ENCODE assay signal across 9 mouse cellular contexts in genomic region chr8:84042948-84043342, GRCm38 (mm10). TPM values are rescaled to one million over a fixed set of nuclear protein-coding genes. Genes with fewer than 3 reads are reported as not detected.
DNase-seq lines count a peak whose midpoint lies in the region; ATAC-seq and TF ChIP-seq lines count a peak whose summit lies in the region.
"Had no signal": no experiment of that assay in that cellular context is flagged by ENCODE, and none has a peak within 500 bp of the region (broad histone marks: within the 10 kb centered on the region; RNA-seq: fewer than 3 reads in every experiment).

No protein-coding gene starts in this region.

- H3K9ac ChIP-seq in forebrain, postnatal 0 days: no peak overlapping the region
- H3K9ac ChIP-seq in liver, embryonic 11.5 days (ENCODE audit: low read depth, low read length): no peak overlapping the region

- DNase-seq in forebrain, embryonic 10.5 days (ENCODE audit: extremely low spot score, low spot score): no peak
- DNase-seq in forebrain, postnatal 0 days: no peak
- DNase-seq in thymus, postnatal 4 days: peak; percentile 44
- no peak for DNase-seq in thymus, postnatal 14 days
- no peak for DNase-seq in liver, embryonic 11.5 days (ENCODE audit: low spot score)
- no peak for DNase-seq in T-cell, adult 2 months (ENCODE audit: low spot score)
- DNase-seq in gastrocnemius, postnatal 25 days: no peak
- no peak for DNase-seq in layer of hippocampus, adult 9-10 months (ENCODE audit: low spot score)

- TF ChIP-seq CTCF in forebrain, postnatal 0 days (IDR thresholded peaks at IDR 0.05; ENCODE audit: low read depth): no peak

- H3K27me3 ChIP-seq in forebrain, embryonic 10.5 days (ENCODE audit: poor library complexity, severe bottlenecking): peaks cover 89% of the 10 kb centered on the region
- peaks cover 34% of the 10 kb centered on the region for H3K27me3 ChIP-seq in forebrain, postnatal 0 days (ENCODE audit: insufficient read depth, low read length)
- H3K27me3 ChIP-seq in liver, embryonic 11.5 days (replicated peaks; ENCODE audit: control insufficient read depth, insufficient read depth, low read length): peaks cover 51% of the 10 kb centered on the region

- peaks cover 3% of the 10 kb centered on the region; the same call in 1 of the 2 replicates for H3K9me3 ChIP-seq in forebrain, embryonic 10.5 days
- H3K9me3 ChIP-seq in forebrain, postnatal 0 days (ENCODE audit: low read length): no peaks in the 10 kb centered on the region
- no peaks in the 10 kb centered on the region for H3K9me3 ChIP-seq in liver, embryonic 11.5 days (ENCODE audit: control insufficient read depth, low read length)

- H3K36me3 ChIP-seq in forebrain, embryonic 10.5 days (replicated peaks): no peaks in the 10 kb centered on the region
- no peaks in the 10 kb centered on the region for H3K36me3 ChIP-seq in forebrain, postnatal 0 days (ENCODE audit: insufficient read depth)
- H3K36me3 ChIP-seq in liver, embryonic 11.5 days (ENCODE audit: control insufficient read depth, insufficient read depth, low read length): no peaks in the 10 kb centered on the region

- peaks cover 30% of the 10 kb centered on the region for H3K4me1 ChIP-seq in forebrain, embryonic 10.5 days
- H3K4me1 ChIP-seq in forebrain, postnatal 0 days (ENCODE audit: insufficient read depth): peaks cover 6% of the 10 kb centered on the region; the same call in 1 of the 2 replicates
- H3K4me1 ChIP-seq in liver, embryonic 11.5 days (replicated peaks; ENCODE audit: control insufficient read depth, insufficient read depth, low read length): no peaks in the 10 kb centered on the region; the same call in 1 of the 2 replicates

- ATAC-seq in forebrain, postnatal 0 days: no peak
- no peak for ATAC-seq in liver, embryonic 11.5 days (replicated peaks; ENCODE audit: low FRiP score)

- 40% methylated on average over 12 of the region's 12 CpGs for WGBS in forebrain, embryonic 10.5 days
- 39% methylated on average over 12 of the region's 12 CpGs for WGBS in forebrain, postnatal 0 days
- WGBS in liver, embryonic 11.5 days: 35% methylated on average over 12 of the region's 12 CpGs

- H3K27ac ChIP-seq in forebrain, embryonic 10.5 days: no peak overlapping the region
- H3K27ac ChIP-seq in forebrain, postnatal 0 days (ENCODE audit: low read depth, low read length): no peak overlapping the region
- no peak overlapping the region for H3K27ac ChIP-seq in liver, embryonic 11.5 days (ENCODE audit: low read depth, low read length)

- H3K4me3 ChIP-seq in forebrain, embryonic 10.5 days: peak overlapping the region; percentile 50
- no peak overlapping the region for H3K4me3 ChIP-seq in forebrain, postnatal 0 days (ENCODE audit: low read depth, low read length)
- peak overlapping the region; percentile 47 for H3K4me3 ChIP-seq in liver, embryonic 11.5 days (ENCODE audit: low read depth, low read length)

- no peak overlapping the region for H3K4me2 ChIP-seq in forebrain, postnatal 0 days (ENCODE audit: low read depth)
- H3K4me2 ChIP-seq in liver, embryonic 11.5 days: peak overlapping the region; percentile 69

RNA-seq across cellular contexts. Expression of gene Il27ra, which starts 0.6 kb away (rescaled TPM):
- 0.12 and 0.30 TPM in 2 replicates for polyA plus RNA-seq in forebrain, embryonic 10.5 days (2016; fragmentation: Nextera tagmentation; extraction: Ambion mirVana)
- 0.31 and 0.86 TPM in 2 replicates for total RNA-seq in forebrain, postnatal 0 days (2014; rRNA removed)
- 0.29 and 0.45 TPM in 2 replicates for polyA plus RNA-seq in forebrain, postnatal 0 days (2015; fragmentation: Nextera tagmentation; extraction: Ambion mirVana)
- 1.8 and 3.1 TPM in 2 replicates for polyA plus RNA-seq in liver, embryonic 11.5 days (2014; fragmentation: Nextera tagmentation; extraction: Ambion mirVana)
- 1 to 10 TPM in 1 of 2 experiments, under 1 TPM in 1; 0.69 to 1.2 TPM for total RNA-seq in gastrocnemius, postnatal 25 days (2021)

RNA-seq across cellular contexts. Expression of gene Rln3, which starts 1.9 kb away (rescaled TPM):
- polyA plus RNA-seq in forebrain, embryonic 10.5 days (2016; fragmentation: Nextera tagmentation; extraction: Ambion mirVana): not detected in 2 replicates
- 0.33 TPM in 1 of 2 replicates, not detected in the other for total RNA-seq in forebrain, postnatal 0 days (2014; rRNA removed)
- polyA plus RNA-seq in forebrain, postnatal 0 days (2015; fragmentation: Nextera tagmentation; extraction: Ambion mirVana): not detected in 2 replicates
- 0.42 TPM in 1 of 2 replicates, not detected in the other for polyA plus RNA-seq in liver, embryonic 11.5 days (2014; fragmentation: Nextera tagmentation; extraction: Ambion mirVana)
- total RNA-seq in gastrocnemius, postnatal 25 days (2021): not detected
- total RNA-seq: neutrophil, adult 5-6 weeks had no signal

RNA-seq across cellular contexts. Expression of gene Palm3, which starts 21.7 kb away (rescaled TPM):
- polyA plus RNA-seq in forebrain, embryonic 10.5 days (2016; fragmentation: Nextera tagmentation; extraction: Ambion mirVana): 7.8 and 8.2 TPM in 2 replicates
- 2.7 and 5.4 TPM in 2 replicates for total RNA-seq in forebrain, postnatal 0 days (2014; rRNA removed)
- polyA plus RNA-seq in forebrain, postnatal 0 days (2015; fragmentation: Nextera tagmentation; extraction: Ambion mirVana): 2.8 and 4.3 TPM in 2 replicates
- polyA plus RNA-seq in liver, embryonic 11.5 days (2014; fragmentation: Nextera tagmentation; extraction: Ambion mirVana): 0.66 and 1.2 TPM in 2 replicates
- total RNA-seq in gastrocnemius, postnatal 25 days (2021): under 1 TPM; 0.26 to 0.32 TPM

RNA-seq across cellular contexts. Expression of gene Gm10643, which starts 22.0 kb away (rescaled TPM):
- polyA plus RNA-seq in forebrain, embryonic 10.5 days (2016; fragmentation: Nextera tagmentation; extraction: Ambion mirVana): 1.0 and 1.5 TPM in 2 replicates
- total RNA-seq in forebrain, postnatal 0 days (2014; rRNA removed): 3.3 and 4.7 TPM in 2 replicates
- polyA plus RNA-seq in forebrain, postnatal 0 days (2015; fragmentation: Nextera tagmentation; extraction: Ambion mirVana): 1.3 and 1.6 TPM in 2 replicates
- polyA plus RNA-seq in liver, embryonic 11.5 days (2014; fragmentation: Nextera tagmentation; extraction: Ambion mirVana): 0.52 and 0.86 TPM in 2 replicates
- 1 to 10 TPM; 1.3 to 1.6 TPM for total RNA-seq in gastrocnemius, postnatal 25 days (2021)

RNA-seq across cellular contexts. Expression of gene Rfx1, which starts 23.7 kb away (rescaled TPM):
- polyA plus RNA-seq in forebrain, embryonic 10.5 days (2016; fragmentation: Nextera tagmentation; extraction: Ambion mirVana): 8.4 and 8.5 TPM in 2 replicates
- 22.2 and 31.2 TPM in 2 replicates for total RNA-seq in forebrain, postnatal 0 days (2014; rRNA removed)
- polyA plus RNA-seq in forebrain, postnatal 0 days (2015; fragmentation: Nextera tagmentation; extraction: Ambion mirVana): 4.4 and 6.2 TPM in 2 replicates
- polyA plus RNA-seq in liver, embryonic 11.5 days (2014; fragmentation: Nextera tagmentation; extraction: Ambion mirVana): 8.4 and 9.5 TPM in 2 replicates
- 1 to 10 TPM; 3.6 to 4.4 TPM for total RNA-seq in gastrocnemius, postnatal 25 days (2021)
